Mouse (Mus musculus): ENCODE data around the gene Rnf10. TPM values are rescaled to one million over a fixed set of nuclear protein-coding genes. Genes with fewer than 3 reads are reported as not detected.

The Rnf10 gene
- polyA plus RNA-seq, 1 experiment from 2014 or later: 98.5 TPM

DNA sequence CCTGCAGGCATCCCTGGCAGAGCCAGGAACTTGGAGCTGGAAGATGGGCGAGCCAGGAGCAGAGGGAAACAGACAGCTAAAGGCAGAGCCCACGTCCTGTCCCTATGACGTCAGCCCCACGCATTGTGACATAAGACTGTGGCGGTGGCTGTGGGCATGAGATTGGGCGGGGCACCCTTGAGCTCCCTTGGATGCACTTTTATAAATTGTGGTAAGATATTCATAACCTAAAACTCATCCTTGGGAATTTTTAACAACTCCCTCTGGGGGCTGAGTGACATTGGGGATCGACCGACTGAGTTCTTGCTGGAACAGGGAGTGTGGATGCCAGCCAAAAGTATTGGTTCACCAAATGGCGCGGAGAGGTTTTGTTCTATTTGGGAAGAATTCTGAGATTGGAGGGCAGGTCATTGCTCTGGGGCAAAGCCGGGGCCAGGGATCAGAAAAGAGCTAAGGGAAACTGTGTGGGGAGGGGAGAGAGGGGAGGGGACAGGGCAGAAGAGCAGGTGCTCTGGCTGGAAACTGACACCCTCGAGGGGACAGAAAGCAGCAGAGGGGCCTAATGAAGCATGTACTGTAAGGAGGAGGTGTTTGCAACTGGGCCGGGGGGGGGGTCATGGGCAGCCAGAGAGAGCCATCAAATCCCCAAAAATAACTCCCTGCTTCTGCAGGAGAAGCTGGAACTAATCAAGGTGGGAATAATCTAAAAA lies 51.6 kb downstream of the Rnf10 start:
- Histone ChIP-seq H3K4me3 (ENCODE audit: low read depth, low read length) (no peak overlapping the region), H3K4me1 (ENCODE audit: insufficient read depth, low read depth, low read length) (no peaks in the 10 kb centered on the region), H3K36me3 (ENCODE audit: insufficient read depth, low read length) (no peaks in the 10 kb centered on the region), H3K27me3 (replicated peaks; ENCODE audit: insufficient read depth, low read length) (no peaks in the 10 kb centered on the region), H3K9me3 (ENCODE audit: low read length) (no peaks in the 10 kb centered on the region; the same call in 1 of the 2 replicates), H3K4me2 (replicated peaks; ENCODE audit: low read depth, low read length) (no peak overlapping the region), H3K9ac (replicated peaks; ENCODE audit: low read depth) (no peak overlapping the region), H3K27ac (ENCODE audit: low read length) (no peak overlapping the region)
- no peak for ATAC-seq
- TF ChIP-seq CTCF (IDR thresholded peaks at IDR 0.05): no peak
- TF ChIP-seq EP300 (IDR thresholded peaks at IDR 0.05): no peak
- no peak for DNase-seq (ENCODE audit: low spot score)
- 36% methylated on average over 13 of the region's 13 CpGs for WGBS

DNA sequence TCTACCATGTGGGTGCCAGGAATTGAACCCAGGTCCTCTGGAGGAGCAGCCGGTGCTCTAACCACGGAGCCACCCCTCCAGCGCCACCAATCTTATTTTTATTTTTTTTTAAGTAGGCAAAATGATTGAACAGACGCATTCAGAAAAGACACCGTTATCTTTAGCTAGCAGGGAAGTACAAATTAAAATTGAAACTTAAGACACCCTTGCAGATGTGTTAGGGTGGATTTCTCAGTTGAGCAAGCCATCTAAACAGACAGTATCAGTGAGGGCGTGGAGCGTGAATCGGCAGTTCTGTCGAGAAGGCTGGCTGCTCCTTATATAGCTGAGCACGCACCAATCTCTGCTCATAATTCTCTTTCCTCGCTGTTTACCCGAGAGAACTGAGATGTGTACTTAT lies 54.7 kb downstream of the Rnf10 start:
- WGBS: 88% methylated on average over 12 of the region's 12 CpGs
- Histone ChIP-seq H3K4me1 (ENCODE audit: insufficient read depth, low read depth, low read length) (no peaks in the 10 kb centered on the region), H3K4me3 (ENCODE audit: low read depth, low read length) (no peak overlapping the region), H3K4me2 (replicated peaks; ENCODE audit: low read depth, low read length) (no peak overlapping the region), H3K9ac (replicated peaks; ENCODE audit: low read depth) (no peak overlapping the region), H3K9me3 (ENCODE audit: low read length) (no peaks in the 10 kb centered on the region; the same call in 1 of the 2 replicates), H3K27ac (ENCODE audit: low read length) (no peak overlapping the region), H3K27me3 (replicated peaks; ENCODE audit: insufficient read depth, low read length) (no peaks in the 10 kb centered on the region), H3K36me3 (ENCODE audit: insufficient read depth, low read length) (no peaks in the 10 kb centered on the region)
- ATAC-seq (no peak), DNase-seq (ENCODE audit: low spot score) (no peak)
- TF ChIP-seq CTCF (IDR thresholded peaks at IDR 0.05): no peak
- TF ChIP-seq EP300 (IDR thresholded peaks at IDR 0.05): no peak

DNA sequence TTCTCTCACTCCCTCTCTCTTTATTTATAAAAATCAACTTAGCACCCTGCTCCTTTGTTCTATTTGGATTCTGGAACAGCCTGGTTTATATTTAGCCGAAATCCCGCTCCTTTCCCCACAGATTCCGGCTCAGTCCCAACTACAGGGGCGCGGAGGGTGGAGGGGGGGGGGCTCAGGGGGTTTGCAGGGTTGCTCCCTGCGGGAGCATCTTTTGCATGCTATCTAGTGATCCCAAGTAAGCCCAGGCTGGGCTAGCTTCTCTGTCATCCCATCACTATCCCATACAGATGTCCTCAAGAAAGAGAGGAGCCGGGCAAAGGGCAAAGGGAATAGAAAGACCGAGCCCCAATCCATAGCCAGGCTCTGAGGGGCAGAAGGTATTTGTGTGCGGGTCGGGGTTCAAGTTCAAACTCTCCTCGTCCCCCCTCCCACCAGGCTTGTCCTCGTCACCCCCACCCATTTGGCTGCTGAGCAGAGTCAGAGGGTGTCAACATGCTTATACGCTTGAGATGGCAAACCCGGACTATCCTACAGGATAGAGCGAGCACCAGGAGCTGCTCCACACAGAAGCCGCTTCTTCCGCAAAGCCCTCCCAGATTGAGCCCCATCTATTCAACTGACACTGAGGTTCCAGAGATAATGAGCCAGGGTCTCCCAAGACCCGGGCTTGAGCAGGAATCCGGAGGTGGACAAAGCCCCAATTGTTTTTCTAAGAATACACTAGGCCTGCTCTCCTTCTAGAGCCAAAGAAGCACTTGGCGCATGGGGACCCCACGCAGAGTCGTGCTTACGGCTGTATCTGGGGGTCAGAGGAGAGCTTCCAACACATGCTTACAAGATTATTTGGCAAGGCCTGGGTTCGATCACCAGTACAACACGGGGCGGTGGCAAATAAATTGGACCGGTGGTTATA lies 57.2 kb downstream of the Rnf10 start:
- no peak overlapping the region for H3K4me3 ChIP-seq (ENCODE audit: low read depth, low read length)
- no peak overlapping the region for H3K27ac ChIP-seq (ENCODE audit: low read length)
- H3K9ac ChIP-seq (replicated peaks; ENCODE audit: low read depth): no peak overlapping the region
- no peak for DNase-seq (ENCODE audit: low spot score)
- no peak for ATAC-seq
- H3K36me3 ChIP-seq (ENCODE audit: insufficient read depth, low read length): no peaks in the 10 kb centered on the region
- H3K4me2 ChIP-seq (replicated peaks; ENCODE audit: low read depth, low read length): peak overlapping the region; percentile 46; the same call in 1 of the 2 replicates
- TF ChIP-seq CTCF (IDR thresholded peaks at IDR 0.05) (no peak), EP300 (IDR thresholded peaks at IDR 0.05) (no peak)
- H3K9me3 ChIP-seq (ENCODE audit: low read length): no peaks in the 10 kb centered on the region
- 30% methylated on average over 27 of the region's 27 CpGs for WGBS
- H3K4me1 ChIP-seq (ENCODE audit: insufficient read depth, low read depth, low read length): no peaks in the 10 kb centered on the region
- no peaks in the 10 kb centered on the region for H3K27me3 ChIP-seq (replicated peaks; ENCODE audit: insufficient read depth, low read length)

DNA sequence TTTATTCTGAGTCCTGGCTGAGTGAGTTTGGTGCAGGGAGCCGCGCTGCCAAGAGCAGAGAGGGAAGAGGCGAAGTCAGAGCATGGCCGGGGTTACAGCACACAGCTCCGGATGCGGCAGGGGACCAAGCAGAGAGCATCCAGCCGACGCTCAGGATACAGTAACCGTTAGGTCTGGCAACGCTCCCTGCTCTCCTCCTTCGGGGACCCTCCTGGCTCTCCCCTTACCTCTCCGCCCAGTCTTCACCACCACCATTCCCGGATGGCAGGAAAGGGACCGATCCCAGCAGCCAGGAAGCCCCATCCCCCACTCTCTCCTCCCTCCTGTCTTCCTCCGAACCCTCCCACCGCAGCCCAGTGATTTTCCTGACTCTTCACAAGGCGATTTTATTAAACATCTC lies 57.8 kb downstream of the Rnf10 start:
- DNase-seq (ENCODE audit: low spot score): no peak
- Histone ChIP-seq H3K27me3 (replicated peaks; ENCODE audit: insufficient read depth, low read length) (no peaks in the 10 kb centered on the region), H3K9me3 (ENCODE audit: low read length) (no peaks in the 10 kb centered on the region), H3K4me3 (ENCODE audit: low read depth, low read length) (no peak overlapping the region), H3K4me1 (ENCODE audit: insufficient read depth, low read depth, low read length) (no peaks in the 10 kb centered on the region), H3K9ac (replicated peaks; ENCODE audit: low read depth) (no peak overlapping the region), H3K27ac (ENCODE audit: low read length) (no peak overlapping the region), H3K36me3 (ENCODE audit: insufficient read depth, low read length) (no peaks in the 10 kb centered on the region), H3K4me2 (replicated peaks; ENCODE audit: low read depth, low read length) (peak overlapping the region; percentile 46)
- 2% methylated on average over 16 of the region's 17 CpGs for WGBS
- no peak for ATAC-seq
- no peak for TF ChIP-seq CTCF (IDR thresholded peaks at IDR 0.05)
- no peak for TF ChIP-seq EP300 (IDR thresholded peaks at IDR 0.05)

DNA sequence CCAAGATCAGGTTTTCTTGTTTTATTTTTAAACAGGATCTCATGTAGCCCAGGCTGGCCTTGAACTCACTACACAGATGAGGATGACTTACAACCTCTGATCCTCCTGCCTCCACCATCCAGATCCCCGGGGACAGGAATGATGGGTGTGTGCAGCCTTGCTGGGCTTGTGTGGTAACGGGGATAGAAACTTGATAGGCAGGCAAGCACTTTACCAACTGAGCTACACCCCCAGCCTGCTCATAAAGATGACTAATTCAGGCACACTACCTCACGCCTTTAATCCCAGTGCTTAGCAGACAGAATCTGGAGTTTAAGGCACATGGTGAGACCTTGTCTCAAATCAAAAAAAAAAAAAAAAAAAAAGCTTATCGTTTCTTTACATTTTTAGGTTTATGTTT lies 59.8 kb downstream of the Rnf10 start:
- Histone ChIP-seq H3K9ac (replicated peaks; ENCODE audit: low read depth) (no peak overlapping the region), H3K4me3 (ENCODE audit: low read depth, low read length) (no peak overlapping the region), H3K4me1 (ENCODE audit: insufficient read depth, low read depth, low read length) (no peaks in the 10 kb centered on the region), H3K27ac (ENCODE audit: low read length) (no peak overlapping the region), H3K4me2 (replicated peaks; ENCODE audit: low read depth, low read length) (no peak overlapping the region), H3K36me3 (ENCODE audit: insufficient read depth, low read length) (no peaks in the 10 kb centered on the region), H3K27me3 (replicated peaks; ENCODE audit: insufficient read depth, low read length) (no peaks in the 10 kb centered on the region), H3K9me3 (ENCODE audit: low read length) (no peaks in the 10 kb centered on the region)
- ATAC-seq (no peak), DNase-seq (ENCODE audit: low spot score) (no peak)
- TF ChIP-seq CTCF (IDR thresholded peaks at IDR 0.05) (no peak), EP300 (IDR thresholded peaks at IDR 0.05) (no peak)
- WGBS: 51% methylated on average over 4 of the region's 4 CpGs

DNA sequence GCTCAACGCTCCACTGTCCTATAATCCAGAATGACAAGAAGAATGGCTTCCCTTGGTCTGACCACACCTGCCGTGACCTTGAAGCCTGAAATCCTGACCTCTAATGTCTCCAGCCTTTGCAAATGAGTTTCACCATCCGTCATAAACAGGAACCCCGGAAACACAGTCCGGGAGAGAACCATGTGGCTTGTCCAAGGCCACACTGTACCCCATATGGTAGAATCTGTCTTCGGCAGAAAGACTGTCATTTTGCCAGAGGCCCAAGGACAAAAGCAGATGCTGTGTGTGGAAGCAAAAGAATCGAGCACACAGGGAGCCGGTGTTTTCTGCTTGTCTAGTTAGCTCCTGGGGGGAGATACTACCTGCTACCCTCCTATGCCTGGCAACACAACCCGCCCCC lies 60.2 kb downstream of the Rnf10 start:
- Histone ChIP-seq H3K4me1 (ENCODE audit: insufficient read depth, low read depth, low read length) (no peaks in the 10 kb centered on the region), H3K27me3 (replicated peaks; ENCODE audit: insufficient read depth, low read length) (no peaks in the 10 kb centered on the region), H3K4me2 (replicated peaks; ENCODE audit: low read depth, low read length) (no peak overlapping the region), H3K27ac (ENCODE audit: low read length) (no peak overlapping the region), H3K4me3 (ENCODE audit: low read depth, low read length) (no peak overlapping the region), H3K9ac (replicated peaks; ENCODE audit: low read depth) (no peak overlapping the region), H3K36me3 (ENCODE audit: insufficient read depth, low read length) (no peaks in the 10 kb centered on the region), H3K9me3 (ENCODE audit: low read length) (no peaks in the 10 kb centered on the region)
- 70% methylated on average over 9 of the region's 9 CpGs for WGBS
- ATAC-seq (no peak), DNase-seq (ENCODE audit: low spot score) (no peak)
- no peak for TF ChIP-seq EP300 (IDR thresholded peaks at IDR 0.05)
- no peak for TF ChIP-seq CTCF (IDR thresholded peaks at IDR 0.05)

All from lung, postnatal 0 days (tissue).